In the genomic region with DNA sequence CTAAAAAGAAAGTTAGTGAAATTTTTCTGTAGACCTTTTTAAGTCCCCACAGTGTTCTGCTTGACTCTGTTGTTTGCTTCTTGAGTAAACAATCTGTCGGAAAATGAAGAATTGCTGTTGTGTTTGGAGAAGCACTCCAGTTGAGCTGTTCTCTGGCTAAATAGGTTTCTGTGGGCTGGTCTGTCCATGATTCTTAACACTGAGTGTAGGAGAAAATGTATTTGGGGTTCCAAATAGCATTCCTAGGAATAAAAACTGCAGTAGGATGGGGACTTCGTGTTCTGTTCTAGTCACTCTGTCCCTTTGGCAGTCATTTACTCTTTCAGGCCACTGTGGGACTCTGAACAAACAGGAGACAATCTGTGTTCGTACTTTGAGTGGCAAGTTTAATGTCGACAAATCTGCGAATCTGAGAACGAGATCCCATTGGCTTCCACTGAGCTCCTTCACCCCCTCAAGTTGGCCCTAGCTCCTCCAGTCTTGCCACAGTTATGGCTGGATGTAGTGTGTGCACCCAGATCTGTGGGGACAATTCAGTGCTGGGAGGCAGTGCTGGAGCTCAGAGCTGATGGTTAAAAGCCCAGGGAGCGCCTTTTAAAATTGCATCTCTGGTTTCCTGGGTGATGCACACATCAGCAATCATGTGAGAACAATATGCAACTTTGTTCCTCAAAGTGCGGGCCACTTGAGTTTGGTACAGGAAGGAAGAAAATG, we compare ENCODE assay signal across 13 mouse cellular contexts.
DNase-seq lines count a peak whose midpoint lies in the region; ATAC-seq lines count a peak whose summit lies in the region.
"Had no signal": no experiment of that assay in that cellular context is flagged by ENCODE, and none has a peak within 500 bp of the region (broad histone marks: within the 10 kb centered on the region; RNA-seq: fewer than 3 reads in every experiment).

No protein-coding gene starts in this region.

- H3K9me3 ChIP-seq in heart, embryonic 10.5 days: no peaks in the 10 kb centered on the region
- H3K9me3 ChIP-seq: kidney, embryonic 15.5 days; limb, embryonic 12.5 days had no signal

- H3K36me3 ChIP-seq in heart, embryonic 10.5 days: no peaks in the 10 kb centered on the region
- H3K36me3 ChIP-seq: kidney, embryonic 15.5 days; limb, embryonic 12.5 days had no signal

- peak; percentile 8 to 33 for DNase-seq in left cerebral cortex, adult 18-20 months (ENCODE audit: low spot score in 2 of 2)
- no peak for DNase-seq in left cerebral cortex, adult 8-10 months (ENCODE audit: low spot score in 2 of 2)
- peak; percentile 9 to 16 for DNase-seq in layer of hippocampus, postnatal 36 days
- DNase-seq in right cerebral cortex, postnatal 25 days: peak; percentile 6
- no peak for DNase-seq in heart, embryonic 10.5 days (ENCODE audit: low spot score)
- DNase-seq in cerebellum, adult 9-10 months: no peak
- DNase-seq: adrenal gland, postnatal 14 days; cerebellum, adult 2 months; heart, postnatal 36 days; midbrain, embryonic 14.5 days had no signal

- no peaks in the 10 kb centered on the region for H3K4me1 ChIP-seq in heart, embryonic 10.5 days
- H3K4me1 ChIP-seq: kidney, embryonic 15.5 days; limb, embryonic 12.5 days had no signal

- no peak overlapping the region for H3K4me3 ChIP-seq in heart, embryonic 10.5 days
- H3K4me3 ChIP-seq: kidney, embryonic 15.5 days; limb, embryonic 12.5 days had no signal

- H3K27me3 ChIP-seq in heart, embryonic 10.5 days (ENCODE audit: insufficient read depth, poor library complexity, severe bottlenecking): no peaks in the 10 kb centered on the region
- H3K27me3 ChIP-seq: kidney, embryonic 15.5 days; limb, embryonic 12.5 days had no signal

- H3K27ac ChIP-seq in heart, embryonic 10.5 days: no peak overlapping the region
- H3K27ac ChIP-seq: kidney, embryonic 15.5 days; limb, embryonic 12.5 days had no signal

- ATAC-seq in frontal cortex, adult (ENCODE audit: low TSS enrichment): peak; percentile 93

- WGBS in heart, embryonic 10.5 days: 79% methylated on average over 8 of the region's 8 CpGs

Comparison
In these comparisons a context has a peak if more than half of its experiments do, and no peak if none do; other contexts are left out.
1. DNase-seq: peak in left cerebral cortex, adult 18-20 months (2 of 2), layer of hippocampus, postnatal 36 days (2 of 2) and right cerebral cortex, postnatal 25 days (single experiment); none in left cerebral cortex, adult 8-10 months (0 of 2), heart, embryonic 10.5 days (single experiment) and cerebellum, adult 9-10 months (single experiment).